Mouse (Mus musculus) neural tube, embryonic 13.5 days (tissue): ENCODE measurements at regions not wholly inside any gene's neighbourhood (a gene's known extent, or its start where the extent isn't known, plus 50 kb on each side); places are given as distances from the start of the nearest gene placed in this dataset.

ENCODE experiments used
- ATAC-seq: fragments of 200-750 bp; cut with Nextera tagmentation; 2 replicates; pipeline ENCODE4 v1.8.0; 2017; ENCODE audit warnings: low read depth, mild to moderate bottlenecking, moderate TSS enrichment, moderate library complexity
- H3K27ac ChIP-seq: fragments of 300-500 bp; sonication (generic); replicated peaks from 2 replicates; pipeline ENCODE4 v1.5.1; 2015; ENCODE audit warnings: moderate library complexity, mild to moderate bottlenecking, inconsistent platforms
- H3K27me3 ChIP-seq: fragments of 300-500 bp; sonication (generic); 2 replicates; pipeline ENCODE4 v1.6.1; 2015; ENCODE audit warnings: mild to moderate bottlenecking, inconsistent platforms
- H3K36me3 ChIP-seq: fragments of 300-500 bp; sonication (generic); 2 replicates; pipeline ENCODE4 v1.6.1; 2015; ENCODE audit warnings: mild to moderate bottlenecking, inconsistent platforms
- H3K4me1 ChIP-seq: fragments of 300-500 bp; sonication (generic); replicated peaks from 2 replicates; pipeline ENCODE4 v1.6.1; 2015; ENCODE audit warnings: inconsistent platforms
- H3K4me2 ChIP-seq: fragments of 300-500 bp; sonication (generic); 2 replicates; pipeline ENCODE4 v1.6.1; 2015; ENCODE audit warnings: inconsistent platforms, mild to moderate bottlenecking, moderate library complexity
- H3K4me3 ChIP-seq: fragments of 300-500 bp; sonication (generic); 2 replicates; pipeline ENCODE4 v1.5.1; 2015; ENCODE audit warnings: mild to moderate bottlenecking, inconsistent platforms
- H3K9ac ChIP-seq: fragments of 300-500 bp; sonication (generic); 2 replicates; pipeline ENCODE4 v1.6.1; 2015; ENCODE audit warnings: moderate library complexity, mild to moderate bottlenecking, inconsistent platforms
- H3K9me3 ChIP-seq: fragments of 300-500 bp; sonication (generic); 2 replicates; pipeline ENCODE4 v1.6.1; 2016; ENCODE audit warnings: inconsistent platforms
- WGBS: fragments of 180-500 bp; shearing (Covaris S2); methylation state at CpG from one replicate; pipeline ENCODE4 v1.1.7; 2015; 5-methylcytosine and 5-hydroxymethylcytosine counted together

- Histone ChIP-seq H3K9ac (no peak overlapping the region), H3K9me3 (no peaks in the 10 kb centered on the region), H3K4me2 (no peak overlapping the region), H3K27ac (no peak overlapping the region), H3K4me1 (no peaks in the 10 kb centered on the region), H3K4me3 (no peak overlapping the region), H3K36me3 (no peaks in the 10 kb centered on the region), H3K27me3 (no peaks in the 10 kb centered on the region)
- WGBS, result 84% methylated on average over 10 of the region's 10 CpGs
- ATAC-seq, result no peak
Observed at GRCm38 (mm10) chr16:25587879-25588347, 95.7 kb upstream of the Trp63 start.

- 81% methylated on average over 1 of the region's 1 CpGs for WGBS
- Histone ChIP-seq H3K4me3 (no peak overlapping the region), H3K4me2 (no peak overlapping the region), H3K27ac (no peak overlapping the region), H3K9ac (no peak overlapping the region), H3K27me3 (no peaks in the 10 kb centered on the region), H3K9me3 (no peaks in the 10 kb centered on the region), H3K36me3 (no peaks in the 10 kb centered on the region), H3K4me1 (no peaks in the 10 kb centered on the region)
- no peak for ATAC-seq
Observed at GRCm38 (mm10) chr16:25597435-25597834, 86.1 kb upstream of the Trp63 start.

GRCm38 (mm10) chr16:25603121-25603520 lies 80.4 kb upstream of the Trp63 start:
- Histone ChIP-seq H3K36me3 (no peaks in the 10 kb centered on the region), H3K4me1 (no peaks in the 10 kb centered on the region), H3K9me3 (no peaks in the 10 kb centered on the region; the same call in 1 of the 2 replicates), H3K4me2 (no peak overlapping the region), H3K27me3 (no peaks in the 10 kb centered on the region), H3K9ac (no peak overlapping the region), H3K4me3 (no peak overlapping the region), H3K27ac (no peak overlapping the region)
- 94% methylated on average over 2 of the region's 2 CpGs for WGBS
- no peak for ATAC-seq

- Histone ChIP-seq H3K4me2 (no peak overlapping the region), H3K4me3 (no peak overlapping the region), H3K9me3 (no peaks in the 10 kb centered on the region), H3K27ac (no peak overlapping the region), H3K36me3 (no peaks in the 10 kb centered on the region), H3K9ac (no peak overlapping the region), H3K27me3 (no peaks in the 10 kb centered on the region), H3K4me1 (no peaks in the 10 kb centered on the region)
- 80% methylated on average over 4 of the region's 4 CpGs for WGBS
- no peak for ATAC-seq
Observed at GRCm38 (mm10) chr16:25615229-25615628, 68.3 kb upstream of the Trp63 start.

GRCm38 (mm10) chr16:25615646-25616045 lies 67.9 kb upstream of the Trp63 start:
- H3K4me3 ChIP-seq, result no peak overlapping the region
- H3K36me3 ChIP-seq, result no peaks in the 10 kb centered on the region
- H3K4me2 ChIP-seq, result no peak overlapping the region
- H3K9ac ChIP-seq, result no peak overlapping the region
- no peaks in the 10 kb centered on the region for H3K9me3 ChIP-seq
- H3K27me3 ChIP-seq, result no peaks in the 10 kb centered on the region
- H3K27ac ChIP-seq, result no peak overlapping the region
- no peak for ATAC-seq
- no peaks in the 10 kb centered on the region for H3K4me1 ChIP-seq

GRCm38 (mm10) chr16:25618898-25619297 lies 64.7 kb upstream of the Trp63 start:
- no peaks in the 10 kb centered on the region for H3K36me3 ChIP-seq
- H3K27ac ChIP-seq, result no peak overlapping the region
- no peak overlapping the region for H3K4me3 ChIP-seq
- no peak overlapping the region for H3K9ac ChIP-seq
- WGBS, result 73% methylated on average over 4 of the region's 4 CpGs
- no peak for ATAC-seq
- no peaks in the 10 kb centered on the region for H3K9me3 ChIP-seq
- no peak overlapping the region for H3K4me2 ChIP-seq
- H3K27me3 ChIP-seq, result no peaks in the 10 kb centered on the region
- H3K4me1 ChIP-seq, result no peaks in the 10 kb centered on the region

- Histone ChIP-seq H3K36me3 (no peaks in the 10 kb centered on the region), H3K9me3 (no peaks in the 10 kb centered on the region), H3K9ac (no peak overlapping the region), H3K4me1 (no peaks in the 10 kb centered on the region), H3K27ac (no peak overlapping the region), H3K4me2 (no peak overlapping the region), H3K27me3 (no peaks in the 10 kb centered on the region), H3K4me3 (no peak overlapping the region)
- WGBS, result 82% methylated on average over 2 of the region's 2 CpGs
- no peak for ATAC-seq
Observed at GRCm38 (mm10) chr16:25622651-25623050, 60.9 kb upstream of the Trp63 start.

- Histone ChIP-seq H3K27ac (no peak overlapping the region), H3K36me3 (no peaks in the 10 kb centered on the region), H3K4me3 (no peak overlapping the region), H3K4me2 (no peak overlapping the region), H3K9ac (no peak overlapping the region), H3K9me3 (no peaks in the 10 kb centered on the region), H3K4me1 (no peaks in the 10 kb centered on the region), H3K27me3 (no peaks in the 10 kb centered on the region)
- ATAC-seq, result no peak
- 89% methylated on average over 1 of the region's 1 CpGs for WGBS
Observed at GRCm38 (mm10) chr16:25623986-25624623, 59.5 kb upstream of the Trp63 start.

- H3K9ac ChIP-seq, result no peak overlapping the region
- peaks cover 6% of the 10 kb centered on the region; the same call in 1 of the 2 replicates for H3K4me1 ChIP-seq
- no peak overlapping the region for H3K4me3 ChIP-seq
- H3K4me2 ChIP-seq, result no peak overlapping the region
- no peaks in the 10 kb centered on the region for H3K9me3 ChIP-seq
- H3K36me3 ChIP-seq, result no peaks in the 10 kb centered on the region
- no peak overlapping the region for H3K27ac ChIP-seq
- no peaks in the 10 kb centered on the region for H3K27me3 ChIP-seq
- WGBS, result 70% methylated on average over 3 of the region's 3 CpGs
- no peak for ATAC-seq
Observed at GRCm38 (mm10) chr16:25629750-25630149, 53.8 kb upstream of the Trp63 start.

GRCm38 (mm10) chr16:25631139-25631716 lies 52.3 kb upstream of the Trp63 start:
- 0 out of 2 replicates have a peak overlapping the region, but pooled peaks have one; percentile 1 for H3K4me2 ChIP-seq
- peak; percentile 87 for ATAC-seq
- 53% methylated on average over 6 of the region's 6 CpGs for WGBS

More at GRCm38 (mm10) chr16:25631139-25631716, 52.3 kb upstream of the Trp63 start:
- no peaks in the 10 kb centered on the region for H3K27me3 ChIP-seq
- peaks cover 6% of the 10 kb centered on the region; the same call in 1 of the 2 replicates for H3K4me1 ChIP-seq
- H3K27ac ChIP-seq, result 0 out of 2 replicates have a peak overlapping the region, but pooled peaks have one; percentile 18
- H3K9me3 ChIP-seq, result no peaks in the 10 kb centered on the region
- H3K9ac ChIP-seq, result no peak overlapping the region
- H3K36me3 ChIP-seq, result no peaks in the 10 kb centered on the region
- H3K4me3 ChIP-seq, result no peak overlapping the region
